Mouse (Mus musculus): Measurements from ENCODE around the gene Atp2b4. TPM values are rescaled to one million over a fixed set of nuclear protein-coding genes. Genes with fewer than 3 reads are reported as not detected.

Gene Atp2b4
- polyA plus RNA-seq, 1 experiment from 2014 or later: 27.5 TPM

GRCm38 (mm10) chr1:133694301-133694700 lies 106.5 kb downstream of the Atp2b4 start:
- H3K4me2 ChIP-seq: no peak overlapping the region
- H3K27ac ChIP-seq: peak overlapping the region; percentile 51
- no peak overlapping the region for H3K9ac ChIP-seq
- 33% methylated on average over 1 of the region's 1 CpGs for WGBS (ENCODE audit: insufficient replicate concordance)
- no peaks in the 10 kb centered on the region for H3K9me3 ChIP-seq (replicated peaks)
- no peak overlapping the region for H3K4me3 ChIP-seq (replicated peaks)
- no peaks in the 10 kb centered on the region for H3K36me3 ChIP-seq
- DNase-seq: no peak
- peaks cover 35% of the 10 kb centered on the region for H3K4me1 ChIP-seq (replicated peaks)
- H3K27me3 ChIP-seq: no peaks in the 10 kb centered on the region
- 0 out of 2 replicates have a peak, but pooled peaks have one; percentile 22 for ATAC-seq (ENCODE audit: low read depth)

GRCm38 (mm10) chr1:133693536-133694114 lies 107.2 kb downstream of the Atp2b4 start:
- H3K27me3 ChIP-seq: no peaks in the 10 kb centered on the region
- no peaks in the 10 kb centered on the region for H3K36me3 ChIP-seq
- H3K9me3 ChIP-seq (replicated peaks): no peaks in the 10 kb centered on the region
- 71% methylated on average over 11 of the region's 11 CpGs for WGBS (ENCODE audit: insufficient replicate concordance)
- H3K4me1 ChIP-seq (replicated peaks): peaks cover 36% of the 10 kb centered on the region
- no peak overlapping the region for H3K9ac ChIP-seq
- H3K27ac ChIP-seq: 0 out of 2 replicates have a peak overlapping the region, but pooled peaks have one; percentile 51
- ATAC-seq (ENCODE audit: low read depth) (no peak), DNase-seq (no peak)
- no peak overlapping the region for H3K4me3 ChIP-seq (replicated peaks)
- no peak overlapping the region for H3K4me2 ChIP-seq

GRCm38 (mm10) chr1:133692195-133692594 lies 108.6 kb downstream of the Atp2b4 start:
- Histone ChIP-seq H3K36me3 (no peaks in the 10 kb centered on the region), H3K4me3 (replicated peaks) (no peak overlapping the region), H3K27me3 (no peaks in the 10 kb centered on the region), H3K4me1 (replicated peaks) (peaks cover 37% of the 10 kb centered on the region), H3K4me2 (no peak overlapping the region), H3K9me3 (replicated peaks) (no peaks in the 10 kb centered on the region), H3K27ac (no peak overlapping the region), H3K9ac (no peak overlapping the region)
- no peak for DNase-seq
- WGBS (ENCODE audit: insufficient replicate concordance): 54% methylated on average over 4 of the region's 4 CpGs
- no peak for ATAC-seq (ENCODE audit: low read depth)

- 86% methylated on average over 6 of the region's 6 CpGs for WGBS (ENCODE audit: insufficient replicate concordance)
- Histone ChIP-seq H3K9me3 (replicated peaks) (no peaks in the 10 kb centered on the region), H3K9ac (no peak overlapping the region), H3K27me3 (no peaks in the 10 kb centered on the region), H3K27ac (no peak overlapping the region), H3K4me1 (replicated peaks) (peaks cover 32% of the 10 kb centered on the region), H3K4me3 (replicated peaks) (no peak overlapping the region), H3K4me2 (no peak overlapping the region), H3K36me3 (no peaks in the 10 kb centered on the region)
- DNase-seq: no peak
- no peak for ATAC-seq (ENCODE audit: low read depth)
Measured at GRCm38 (mm10) chr1:133691046-133691445, 109.8 kb downstream of the Atp2b4 start.

GRCm38 (mm10) chr1:133689897-133690296 lies 110.9 kb downstream of the Atp2b4 start, which contains the start of gene Lax1:
TSS of gene Lax1 (minus strand) at chr1:133690108.
- H3K9ac ChIP-seq: no peak within 1 kb of the TSS
- H3K4me3 ChIP-seq (replicated peaks): no peak within 1 kb of the TSS
- no peaks in the 10 kb centered on the region for H3K36me3 ChIP-seq
- no peaks in the 10 kb centered on the region for H3K9me3 ChIP-seq (replicated peaks)
- H3K4me2 ChIP-seq: no peak within 1 kb of the TSS
- H3K4me1 ChIP-seq (replicated peaks): peaks cover 25% of the 10 kb centered on the region
- no peak within 1 kb of the TSS for H3K27ac ChIP-seq
- WGBS (ENCODE audit: insufficient replicate concordance): 17% methylated on average over 6 of the region's 6 CpGs
- DNase-seq: no peak
- no peaks in the 10 kb centered on the region for H3K27me3 ChIP-seq
- ATAC-seq (ENCODE audit: low read depth): no peak

- H3K27ac ChIP-seq: no peak overlapping the region
Measured at GRCm38 (mm10) chr1:133688301-133688700, 112.5 kb downstream of the Atp2b4 start.

GRCm38 (mm10) chr1:133685749-133686519 lies 114.9 kb downstream of the Atp2b4 start:
- no peak for DNase-seq
- no peak overlapping the region for H3K4me3 ChIP-seq (replicated peaks)
- no peak overlapping the region for H3K9ac ChIP-seq
- H3K27ac ChIP-seq: peak overlapping the region; percentile 49
- peaks cover 11% of the 10 kb centered on the region for H3K4me1 ChIP-seq (replicated peaks)
- 60% methylated on average over 10 of the region's 10 CpGs for WGBS (ENCODE audit: insufficient replicate concordance)
- H3K36me3 ChIP-seq: no peaks in the 10 kb centered on the region
- no peaks in the 10 kb centered on the region for H3K9me3 ChIP-seq (replicated peaks)
- H3K27me3 ChIP-seq: no peaks in the 10 kb centered on the region
- peak; percentile 82 for ATAC-seq (ENCODE audit: low read depth)
- H3K4me2 ChIP-seq: no peak overlapping the region

More at GRCm38 (mm10) chr1:133688301-133688700, 112.5 kb downstream of the Atp2b4 start:
- Histone ChIP-seq H3K4me3 (replicated peaks) (no peak overlapping the region), H3K9me3 (replicated peaks) (no peaks in the 10 kb centered on the region), H3K36me3 (no peaks in the 10 kb centered on the region), H3K4me2 (no peak overlapping the region), H3K27me3 (no peaks in the 10 kb centered on the region), H3K4me1 (replicated peaks) (peaks cover 11% of the 10 kb centered on the region), H3K9ac (no peak overlapping the region)
- DNase-seq (no peak), ATAC-seq (ENCODE audit: low read depth) (no peak)
- WGBS (ENCODE audit: insufficient replicate concordance): 79% methylated on average over 7 of the region's 7 CpGs

GRCm38 (mm10) chr1:133671801-133672200 lies 129.0 kb downstream of the Atp2b4 start:
- H3K4me3 ChIP-seq (replicated peaks): no peak overlapping the region

GRCm38 (mm10) chr1:133671266-133671665 lies 129.6 kb downstream of the Atp2b4 start:
- ATAC-seq (ENCODE audit: low read depth) (no peak), DNase-seq (no peak)
- Histone ChIP-seq H3K9ac (no peak overlapping the region), H3K4me1 (replicated peaks) (no peaks in the 10 kb centered on the region), H3K9me3 (replicated peaks) (no peaks in the 10 kb centered on the region), H3K27me3 (peaks cover 5% of the 10 kb centered on the region; the same call in 1 of the 2 replicates), H3K27ac (no peak overlapping the region), H3K36me3 (no peaks in the 10 kb centered on the region), H3K4me3 (replicated peaks) (no peak overlapping the region), H3K4me2 (no peak overlapping the region)
- WGBS (ENCODE audit: insufficient replicate concordance): 48% methylated on average over 3 of the region's 3 CpGs

More at GRCm38 (mm10) chr1:133671801-133672200, 129.0 kb downstream of the Atp2b4 start:
- H3K27ac ChIP-seq: no peak overlapping the region
- H3K9me3 ChIP-seq (replicated peaks): no peaks in the 10 kb centered on the region
- H3K4me1 ChIP-seq (replicated peaks): no peaks in the 10 kb centered on the region
- no peaks in the 10 kb centered on the region for H3K36me3 ChIP-seq
- ATAC-seq (ENCODE audit: low read depth): no peak
- no peak overlapping the region for H3K4me2 ChIP-seq
- peaks cover 5% of the 10 kb centered on the region; the same call in 1 of the 2 replicates for H3K27me3 ChIP-seq
- DNase-seq: no peak
- WGBS (ENCODE audit: insufficient replicate concordance): 41% methylated on average over 3 of the region's 3 CpGs
- H3K9ac ChIP-seq: no peak overlapping the region

GRCm38 (mm10) chr1:133670776-133671175 lies 130.1 kb downstream of the Atp2b4 start:
- Histone ChIP-seq H3K27me3 (peaks cover 5% of the 10 kb centered on the region; the same call in 1 of the 2 replicates), H3K9ac (no peak overlapping the region), H3K4me3 (replicated peaks) (no peak overlapping the region), H3K36me3 (no peaks in the 10 kb centered on the region), H3K4me2 (no peak overlapping the region), H3K4me1 (replicated peaks) (no peaks in the 10 kb centered on the region), H3K9me3 (replicated peaks) (no peaks in the 10 kb centered on the region), H3K27ac (no peak overlapping the region)
- DNase-seq (no peak), ATAC-seq (ENCODE audit: low read depth) (no peak)
- 38% methylated on average over 6 of the region's 6 CpGs for WGBS (ENCODE audit: insufficient replicate concordance)

GRCm38 (mm10) chr1:133670190-133670589 lies 130.7 kb downstream of the Atp2b4 start:
- DNase-seq (no peak), ATAC-seq (ENCODE audit: low read depth) (no peak)
- Histone ChIP-seq H3K4me1 (replicated peaks) (no peaks in the 10 kb centered on the region), H3K27ac (no peak overlapping the region), H3K4me3 (replicated peaks) (no peak overlapping the region), H3K36me3 (no peaks in the 10 kb centered on the region), H3K4me2 (no peak overlapping the region), H3K9ac (no peak overlapping the region), H3K27me3 (peaks cover 5% of the 10 kb centered on the region; the same call in 1 of the 2 replicates), H3K9me3 (replicated peaks) (no peaks in the 10 kb centered on the region)
- WGBS (ENCODE audit: insufficient replicate concordance): 70% methylated on average over 12 of the region's 12 CpGs

All from liver, embryonic 13.5 days (tissue).